Mouse (Mus musculus) testis, postnatal 10 days (tissue): ENCODE results near the gene Ap3b1.

ENCODE experiments used
- DNase-seq: peaks from one replicate; pipeline ENCODE4 v3.0.0; 2021; ENCODE audit warnings: low spot score

Gene Ap3b1

DNA sequence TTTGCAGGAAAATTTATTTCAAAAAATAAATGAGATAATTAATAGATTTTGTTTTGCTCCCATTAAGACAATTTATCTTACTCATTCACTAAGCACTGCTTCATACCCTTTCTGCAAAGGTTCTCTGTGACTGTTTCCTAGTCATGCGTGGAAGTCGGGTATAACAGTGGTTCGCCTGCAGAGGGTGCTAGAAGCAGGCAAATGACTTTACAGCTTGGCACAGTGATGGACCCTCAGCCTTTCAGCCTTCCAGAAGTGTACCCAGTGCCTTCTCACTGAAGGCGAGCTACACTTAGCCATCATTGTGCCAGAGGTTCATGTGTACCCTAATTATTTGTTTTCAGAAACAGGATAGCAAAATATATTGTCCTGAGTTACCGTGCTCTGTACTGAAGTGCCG lies 92.5 kb downstream of the Ap3b1 start:
- peak; percentile 59 for DNase-seq

GRCm38 (mm10) chr13:94454131-94454530 lies 95.4 kb downstream of the Ap3b1 start:
- DNase-seq: no peak

DNA sequence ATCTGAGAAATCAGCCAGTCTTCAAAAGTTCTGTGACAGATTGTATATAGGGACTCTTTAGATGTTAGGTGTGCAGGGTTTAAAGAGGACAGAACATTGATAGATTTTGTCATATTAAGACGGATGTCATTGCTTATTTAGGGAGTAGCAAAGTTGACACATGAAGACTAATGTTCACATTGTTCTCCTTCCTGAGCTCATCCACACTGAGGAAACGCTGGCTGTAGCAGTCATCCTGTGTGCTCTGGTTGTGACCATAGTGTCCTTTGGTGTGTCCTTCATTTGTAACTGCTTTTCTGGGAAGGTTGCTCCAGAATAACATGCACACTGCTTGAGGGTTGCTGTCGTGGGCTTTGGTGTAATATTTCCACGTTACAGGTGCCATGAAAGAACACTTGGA lies 100.4 kb downstream of the Ap3b1 start:
- no peak for DNase-seq

DNA sequence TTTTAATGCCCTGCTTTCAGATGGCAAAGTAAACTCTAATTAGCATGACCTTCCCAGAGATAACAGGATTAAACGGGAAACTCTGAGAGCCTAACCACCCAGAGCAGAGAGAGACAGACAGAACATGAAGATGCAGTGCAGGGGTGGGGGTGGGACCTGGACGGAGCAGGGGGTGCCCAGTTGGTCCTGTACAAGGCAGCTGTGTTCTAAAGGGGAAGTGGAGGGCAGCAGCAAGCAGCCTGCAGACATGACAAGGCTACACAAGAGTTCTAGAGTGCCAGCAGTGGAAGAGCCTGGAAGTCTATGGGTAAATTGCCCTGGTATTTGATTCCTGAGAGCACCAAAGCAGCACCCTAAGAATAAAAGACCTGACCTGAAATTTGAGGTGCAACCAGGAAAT lies 105.5 kb downstream of the Ap3b1 start:
- no peak for DNase-seq

DNA sequence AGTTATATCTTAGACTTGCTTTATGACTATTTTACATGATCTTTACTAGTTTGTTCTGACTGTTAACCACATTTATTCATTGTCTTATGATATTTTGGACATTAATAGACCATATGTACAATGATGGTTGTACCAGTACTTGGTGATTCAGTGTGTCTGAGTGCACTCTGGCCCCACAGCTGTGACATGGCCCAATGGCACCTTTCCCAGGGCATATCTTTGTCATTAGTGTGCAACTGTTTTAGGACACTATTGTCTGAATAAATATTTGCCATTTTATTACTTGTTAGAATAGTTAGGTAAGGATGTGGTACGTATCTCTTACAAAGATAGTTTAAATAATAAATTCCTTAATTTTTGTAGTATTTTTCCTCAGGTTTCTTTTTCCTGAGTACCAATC lies 109.8 kb downstream of the Ap3b1 start:
- no peak for DNase-seq

GRCm38 (mm10) chr13:94471009-94471672 lies 112.4 kb downstream of the Ap3b1 start:
- DNase-seq: no peak

GRCm38 (mm10) chr13:94476208-94476607 lies 117.4 kb downstream of the Ap3b1 start:
- DNase-seq: no peak

GRCm38 (mm10) chr13:94480256-94480655 lies 121.5 kb downstream of the Ap3b1 start:
- DNase-seq: no peak

DNA sequence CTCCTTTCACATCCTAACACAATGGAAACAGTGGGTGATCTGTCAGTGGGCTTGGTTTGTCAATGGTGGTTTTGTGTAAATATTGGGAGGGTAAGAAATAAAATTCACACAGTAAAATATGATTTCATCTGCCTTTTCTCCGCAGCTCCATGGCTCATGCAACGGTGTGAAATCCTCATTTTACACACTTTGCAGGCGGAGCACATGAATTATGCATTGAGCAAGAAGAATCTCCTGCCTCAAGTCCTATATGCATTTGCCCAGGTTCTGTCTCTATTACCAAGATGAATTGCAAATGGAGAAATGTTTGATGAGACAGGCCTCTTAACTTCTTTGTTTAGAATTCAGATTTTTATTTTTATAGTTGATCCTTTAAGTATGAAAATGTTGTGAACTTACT lies 131.9 kb downstream of the Ap3b1 start:
- no peak for DNase-seq

DNA sequence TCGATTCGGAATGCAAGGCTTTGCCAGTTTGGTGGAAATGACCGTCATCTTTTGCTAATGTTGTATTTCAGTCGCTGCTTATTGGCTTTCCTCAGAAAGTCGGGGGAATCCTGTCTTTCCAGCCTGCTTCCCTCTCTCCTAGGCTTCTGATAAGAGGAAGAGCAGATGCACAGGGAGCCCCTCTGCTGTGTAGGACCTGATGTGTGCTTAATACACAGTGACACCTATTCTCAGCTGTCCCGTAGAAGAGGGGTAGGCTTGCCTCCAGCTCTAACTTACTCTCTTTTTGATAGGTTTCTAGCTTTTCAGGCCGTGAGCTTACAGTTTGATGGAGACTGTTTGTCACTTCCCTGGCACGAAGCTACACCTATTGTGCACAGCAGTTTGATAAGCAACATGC lies 132.4 kb downstream of the Ap3b1 start:
- DNase-seq: no peak

DNA sequence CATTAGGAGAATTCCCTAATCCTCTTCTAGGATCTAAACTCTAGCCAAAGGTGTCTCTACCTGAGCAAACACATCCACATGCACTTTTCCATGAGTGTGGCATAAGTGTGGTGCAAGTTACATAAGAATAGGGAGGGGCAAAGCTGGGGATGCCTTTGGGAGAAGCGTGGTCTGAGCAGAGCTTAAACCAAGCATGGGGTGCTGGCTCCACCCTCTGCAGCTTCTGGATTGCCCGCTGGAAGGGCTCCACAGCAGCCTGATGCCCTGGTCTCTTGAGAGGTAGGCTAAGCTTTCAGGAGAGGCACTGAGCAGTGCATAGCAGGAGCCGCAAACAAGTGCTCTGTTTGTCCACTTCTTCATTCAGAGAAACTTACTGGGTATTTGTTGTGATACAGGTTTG lies 138.8 kb downstream of the Ap3b1 start:
- DNase-seq: no peak

GRCm38 (mm10) chr13:94506411-94506810 lies 147.7 kb downstream of the Ap3b1 start:
- DNase-seq: no peak

GRCm38 (mm10) chr13:94508344-94508743 lies 149.6 kb downstream of the Ap3b1 start:
- no peak for DNase-seq

GRCm38 (mm10) chr13:94513157-94513767 lies 154.5 kb downstream of the Ap3b1 start:
- no peak for DNase-seq

GRCm38 (mm10) chr13:94513898-94514297 lies 155.1 kb downstream of the Ap3b1 start:
- no peak for DNase-seq

DNA sequence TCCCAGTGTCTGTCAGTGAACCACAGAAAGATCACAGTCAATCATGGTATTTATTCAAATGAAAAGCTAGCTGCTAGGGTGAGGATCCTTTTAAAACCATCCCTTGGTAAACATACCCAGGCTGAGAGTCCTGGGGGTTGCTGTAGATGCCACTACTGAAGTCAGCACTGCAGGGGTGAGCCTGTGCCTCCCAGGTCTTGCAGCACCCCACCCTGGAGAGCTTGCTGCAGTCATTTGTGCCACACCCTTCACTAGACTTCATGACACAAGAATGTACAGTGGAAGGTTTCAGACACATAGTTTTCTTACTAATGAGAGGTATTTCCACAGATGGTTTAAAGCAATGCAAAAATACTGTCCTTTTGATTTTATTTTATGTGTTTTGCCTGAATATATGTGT lies 156.2 kb downstream of the Ap3b1 start:
- DNase-seq: no peak

GRCm38 (mm10) chr13:94516532-94516931 lies 157.8 kb downstream of the Ap3b1 start:
- no peak for DNase-seq

GRCm38 (mm10) chr13:94518176-94518575 lies 159.4 kb downstream of the Ap3b1 start:
- no peak for DNase-seq

- DNase-seq: no peak
Measured at GRCm38 (mm10) chr13:94519276-94519675, 160.5 kb downstream of the Ap3b1 start.

GRCm38 (mm10) chr13:94523213-94523612 lies 164.5 kb downstream of the Ap3b1 start:
- DNase-seq: no peak

- DNase-seq: no peak
Measured at GRCm38 (mm10) chr13:94524669-94525238, 166.0 kb downstream of the Ap3b1 start.

GRCm38 (mm10) chr13:94529138-94529537 lies 170.4 kb downstream of the Ap3b1 start:
- no peak for DNase-seq

GRCm38 (mm10) chr13:94533516-94533915 lies 174.8 kb downstream of the Ap3b1 start:
- DNase-seq: no peak

- no peak for DNase-seq
Measured at GRCm38 (mm10) chr13:94537336-94537735, 178.6 kb downstream of the Ap3b1 start.
